Mouse (Mus musculus): ENCODE data around the gene Ankrd52.

The Ankrd52 gene

DNA sequence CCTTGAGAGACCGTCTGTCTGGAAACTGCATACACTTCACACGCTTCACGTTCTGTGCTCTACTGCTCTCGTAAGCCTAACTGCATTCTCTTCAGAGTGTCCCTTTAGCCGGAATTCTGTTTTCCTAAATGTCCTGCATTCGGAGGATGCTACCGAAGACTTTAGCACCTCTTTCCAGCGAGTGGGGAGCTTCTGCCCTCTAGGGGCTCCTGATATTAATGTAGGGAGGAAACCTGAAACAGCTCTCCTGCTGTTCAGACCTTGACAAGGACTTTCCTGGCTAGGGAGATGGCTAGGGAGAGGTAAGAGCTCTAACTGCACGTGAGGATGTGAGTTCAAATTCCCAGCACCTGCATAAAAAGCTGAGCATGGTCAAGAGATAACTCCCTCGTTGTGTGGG is 63.5 kb downstream of the Ankrd52 start:
- peak; percentile 20 for DNase-seq (ENCODE audit: low spot score)

DNA sequence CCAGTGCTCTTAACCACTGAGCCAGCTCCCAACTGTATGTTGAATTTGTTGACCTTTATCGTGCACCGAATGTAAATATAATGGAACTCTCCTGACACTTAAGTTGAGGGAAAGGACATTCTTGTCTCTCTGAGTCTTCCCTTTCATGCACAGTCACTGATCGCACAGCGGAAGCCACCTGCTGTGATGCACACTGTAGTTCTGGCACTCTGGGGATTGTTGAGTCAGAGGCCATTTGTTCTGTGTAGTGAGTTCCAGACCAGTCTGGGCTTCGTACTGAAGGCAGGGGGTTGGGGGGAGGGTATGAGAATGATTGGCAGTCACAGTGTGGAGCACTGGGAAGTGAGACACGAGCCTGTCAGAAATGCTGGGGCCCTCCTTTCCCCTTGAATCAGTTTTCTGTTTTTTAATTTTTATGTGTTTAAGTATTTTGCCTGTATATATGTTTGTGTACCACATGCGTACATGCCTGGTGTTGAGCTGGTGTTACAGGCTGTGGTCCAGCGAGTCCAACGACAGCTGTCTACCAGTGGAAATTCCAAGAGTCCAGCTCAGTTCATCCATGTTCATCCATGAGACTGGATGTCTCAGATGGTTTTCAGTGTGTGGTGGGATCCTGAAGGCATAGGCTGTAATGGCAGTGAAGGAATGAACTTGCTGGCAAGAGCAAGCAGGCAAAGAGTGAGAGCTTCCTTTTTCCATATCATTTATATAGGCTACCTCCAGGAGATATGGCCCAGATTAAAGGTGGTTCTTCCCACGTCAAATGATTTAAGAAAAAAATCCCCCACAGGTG is 64.6 kb downstream of the Ankrd52 start:
- DNase-seq (ENCODE audit: low spot score) = no peak

DNA sequence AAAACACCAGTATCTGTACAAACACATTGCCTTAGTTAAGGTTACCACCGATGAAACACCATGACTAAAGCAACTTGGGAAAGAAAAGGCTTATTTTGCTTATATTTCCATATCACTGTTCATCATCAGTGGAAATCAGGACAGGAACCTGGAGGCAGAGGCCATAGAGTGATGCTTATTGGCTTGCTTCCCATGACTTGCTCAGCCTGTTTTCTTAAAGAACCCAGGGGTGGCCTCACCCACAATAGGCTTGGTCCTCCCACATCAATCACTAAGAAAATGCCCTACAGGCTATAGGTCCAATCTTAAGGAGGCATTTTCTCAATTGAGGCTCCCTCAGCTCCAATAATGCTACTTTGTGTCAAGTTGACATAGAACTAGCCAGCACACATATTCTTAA is 65.8 kb downstream of the Ankrd52 start:
- no peak for DNase-seq (ENCODE audit: low spot score)

DNA sequence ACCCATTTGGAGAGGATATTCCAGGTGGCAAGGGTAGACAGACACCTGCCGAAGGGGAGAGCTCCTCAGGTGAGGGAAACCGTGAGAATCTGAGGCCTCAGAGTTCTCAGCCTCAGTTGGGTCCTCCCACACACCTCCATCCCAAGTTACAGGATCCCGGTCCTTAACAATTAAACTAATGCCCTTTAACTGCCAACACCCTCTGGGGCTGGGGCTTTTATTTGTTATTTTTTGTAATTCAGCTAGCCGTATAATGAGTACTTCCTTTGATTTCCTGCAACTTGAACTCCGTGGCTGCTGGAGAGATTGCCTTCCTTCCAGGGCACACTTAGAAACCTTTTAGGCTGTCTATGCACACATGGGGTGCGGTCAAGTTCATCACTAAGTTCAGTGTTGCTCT is 67.4 kb downstream of the Ankrd52 start:
- DNase-seq (ENCODE audit: low spot score) = no peak

DNA sequence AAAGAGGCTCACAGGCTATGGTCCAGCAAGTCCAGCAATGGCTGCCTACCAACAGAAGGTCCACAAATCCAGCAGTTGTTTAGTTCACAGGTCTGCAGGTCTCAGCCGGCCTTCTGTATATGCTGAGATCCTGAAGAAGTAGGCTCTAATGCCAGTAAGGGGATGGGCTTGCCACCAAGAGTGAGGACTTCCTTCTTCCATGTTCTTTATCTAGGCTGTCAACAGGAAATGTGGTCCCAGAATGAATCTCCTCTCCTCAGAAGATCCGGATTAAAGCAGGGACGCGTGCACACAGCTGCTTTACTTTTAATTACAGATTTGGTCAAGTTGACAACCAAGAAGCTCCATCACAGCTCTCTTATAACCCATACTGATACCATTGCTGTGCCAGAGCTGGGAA is 68.5 kb downstream of the Ankrd52 start:
- DNase-seq (ENCODE audit: low spot score) = no peak

DNA sequence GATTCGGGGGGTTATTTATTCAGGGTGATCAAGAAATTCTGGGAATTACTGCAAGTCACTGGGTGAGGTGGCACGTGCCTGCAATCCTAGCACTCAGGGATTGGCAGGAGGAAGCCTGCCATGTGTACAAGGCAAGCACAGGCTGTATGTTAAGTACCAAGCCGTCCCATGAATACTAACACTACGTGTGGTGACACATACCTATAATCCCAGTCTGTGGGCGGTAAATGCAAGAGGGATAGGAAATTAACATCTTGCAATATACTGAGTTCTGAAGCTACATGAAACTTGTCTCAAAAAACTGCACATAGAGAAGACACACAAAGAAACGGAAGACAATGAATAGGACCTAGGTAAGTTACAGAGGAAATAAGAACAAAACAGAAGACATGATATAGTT is 74.1 kb downstream of the Ankrd52 start:
- DNase-seq (ENCODE audit: low spot score) = no peak

DNA sequence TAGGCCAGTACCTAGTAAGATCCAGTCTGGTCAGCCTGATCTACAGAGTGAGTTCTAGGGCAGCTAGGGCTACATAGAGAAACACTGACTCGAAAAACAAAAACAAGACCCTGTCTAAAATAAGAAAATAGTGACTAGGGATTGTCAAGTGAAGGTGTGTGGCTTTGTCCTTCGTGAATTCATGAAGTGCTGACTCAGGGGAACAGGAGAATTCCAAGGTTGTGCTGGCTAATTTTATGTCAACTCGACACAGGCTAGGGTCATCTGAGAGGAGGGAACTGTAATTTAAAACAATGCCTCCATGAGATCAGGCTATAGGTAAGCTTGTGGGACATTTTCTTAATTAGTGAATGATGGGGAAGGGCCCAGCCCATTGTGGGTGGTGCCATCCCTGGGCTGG is 77.6 kb downstream of the Ankrd52 start:
- no peak for DNase-seq (ENCODE audit: low spot score)

DNA sequence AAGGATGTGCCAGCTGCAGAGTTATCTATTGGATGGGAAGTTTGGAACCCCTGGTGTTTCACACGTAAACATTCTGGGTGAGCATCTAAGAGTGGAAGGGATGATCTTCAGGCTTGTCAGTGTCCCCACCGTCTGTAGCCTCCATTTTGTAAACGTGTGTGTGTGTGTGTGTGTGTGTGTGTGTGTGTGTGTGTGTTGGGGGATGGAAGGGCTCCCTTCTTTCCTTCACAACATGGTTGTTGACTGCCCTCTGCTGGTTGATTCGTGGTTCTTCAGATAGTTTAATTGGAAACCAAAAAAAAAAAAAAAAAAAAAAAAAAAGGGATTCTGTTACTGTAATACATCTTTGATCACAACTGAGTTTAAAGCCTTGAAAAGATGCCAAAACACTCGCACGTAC is 78.4 kb downstream of the Ankrd52 start:
- DNase-seq (ENCODE audit: low spot score) = peak; percentile 93

DNA sequence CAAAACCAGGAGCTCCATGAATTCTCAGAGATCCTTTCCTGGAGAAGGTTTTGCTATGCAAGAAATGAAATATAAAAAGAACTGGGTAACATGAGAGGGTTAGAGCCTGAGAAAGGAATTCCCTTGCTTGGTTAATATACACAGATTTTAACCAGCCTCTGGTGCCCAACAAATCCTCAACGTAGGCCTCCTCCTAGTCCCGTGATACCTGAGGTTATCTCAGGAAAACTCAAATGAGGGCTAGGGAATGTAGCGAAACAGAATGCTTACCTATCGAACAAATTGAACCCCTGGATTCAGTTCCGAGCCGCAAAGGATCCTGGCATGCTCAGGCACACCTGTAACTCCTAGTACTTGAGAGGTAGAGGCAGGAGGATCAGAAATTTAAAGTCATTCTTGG is 80.8 kb downstream of the Ankrd52 start:
- no peak for DNase-seq (ENCODE audit: low spot score)

Measured in embryo, embryonic 10 days (tissue).